Mouse (Mus musculus) intestine, embryonic 14.5 days (tissue): ENCODE measurements around the gene Gm9999. TPM values are rescaled to one million over a fixed set of nuclear protein-coding genes. Genes with fewer than 3 reads are reported as not detected.

ENCODE experiments used
- ATAC-seq: fragments of 200-750 bp; cut with Nextera tagmentation; replicated peaks from 2 replicates; pipeline ENCODE4 v1.8.0; 2017; ENCODE audit warnings: low read depth, moderate number of reproducible peaks, moderate TSS enrichment, moderate library complexity; ENCODE audit not compliant: low FRiP score, low TSS enrichment
- DNase-seq: peaks from one replicate; pipeline ENCODE4 v3.0.0-alpha.2; 2018; ENCODE audit warnings: low spot score
- H3K27ac ChIP-seq: fragments of 300-500 bp; sonication (generic); 2 replicates; pipeline ENCODE4 v1.5.1; 2014; ENCODE audit warnings: low read depth, mild to moderate bottlenecking, control low read depth
- H3K27me3 ChIP-seq: fragments of 300-500 bp; sonication (generic); replicated peaks from 2 replicates; pipeline ENCODE4 v1.6.1; 2014; ENCODE audit warnings: low read length, control low read depth; ENCODE audit not compliant: control insufficient read depth, insufficient read depth
- H3K36me3 ChIP-seq: fragments of 300-500 bp; sonication (generic); 2 replicates; pipeline ENCODE4 v1.6.1; 2014; ENCODE audit warnings: low read length, control low read depth; ENCODE audit not compliant: control insufficient read depth, insufficient read depth
- H3K4me1 ChIP-seq: fragments of 300-500 bp; sonication (generic); replicated peaks from 2 replicates; pipeline ENCODE4 v1.6.1; 2014; ENCODE audit warnings: low read length, control low read depth, mixed read lengths; ENCODE audit not compliant: control insufficient read depth, insufficient read depth
- H3K4me2 ChIP-seq: fragments of 300-500 bp; sonication (generic); 2 replicates; pipeline ENCODE4 v1.6.1; 2014; ENCODE audit warnings: low read length
- H3K4me3 ChIP-seq: fragments of 300-500 bp; sonication (generic); 2 replicates; pipeline ENCODE4 v1.5.1; 2014; ENCODE audit warnings: low read depth, low read length, control low read depth, mixed read lengths
- H3K9ac ChIP-seq: fragments of 300-500 bp; sonication (generic); 2 replicates; pipeline ENCODE4 v1.6.1; 2014; ENCODE audit warnings: mild to moderate bottlenecking, low read length
- H3K9me3 ChIP-seq: fragments of 300-500 bp; sonication (generic); 2 replicates; pipeline ENCODE4 v1.6.1; 2016; ENCODE audit warnings: low read length, control low read depth; ENCODE audit not compliant: control insufficient read depth
- WGBS: fragments of 180-500 bp; shearing (Covaris S2); extraction: QIAGEN DNeasy Blood & Tissue Kit; methylation state at CpG from one replicate; pipeline ENCODE4 v1.1.7; 2014; 5-methylcytosine and 5-hydroxymethylcytosine counted together
- polyA plus RNA-seq: library from polyadenylated mRNA; unstranded; fragments of >200 nt; fragmentation: Nextera tagmentation; extraction: Ambion mirVana; gene quantifications from 2 replicates; pipeline ENCODE4 v1.2.1, GENCODE M21; 2014

The Gm9999 gene
- polyA plus RNA-seq, result not detected in 2 replicates

- Histone ChIP-seq H3K4me1 (peaks cover 20% of the 10 kb centered on the region), H3K4me3 (no peak within 1 kb of the TSS), H3K36me3 (no peaks in the 10 kb centered on the region), H3K9me3 (no peaks in the 10 kb centered on the region), H3K27me3 (no peaks in the 10 kb centered on the region), H3K9ac (no peak within 1 kb of the TSS), H3K4me2 (no peak within 1 kb of the TSS), H3K27ac (no peak within 1 kb of the TSS)
- DNase-seq (no peak), ATAC-seq (no peak)
- WGBS, result 95% methylated on average over 3 of the region's 3 CpGs
Observed at GRCm38 (mm10) chr7:46983280-46983679, at the start of gene Gm9999. Gene Gm9999, plus strand, starts transcription at chr7:46983580.

GRCm38 (mm10) chr7:46934788-46935187, 48.6 kb upstream of the Gm9999 start:
- 79% methylated on average over 8 of the region's 8 CpGs for WGBS
- ATAC-seq (no peak), DNase-seq (no peak)
- Histone ChIP-seq H3K4me3 (no peak overlapping the region), H3K27me3 (no peaks in the 10 kb centered on the region), H3K27ac (no peak overlapping the region), H3K9me3 (no peaks in the 10 kb centered on the region), H3K36me3 (peaks cover 67% of the 10 kb centered on the region), H3K4me1 (no peaks in the 10 kb centered on the region), H3K9ac (no peak overlapping the region), H3K4me2 (no peak overlapping the region)

- 52% methylated on average over 4 of the region's 4 CpGs for WGBS
- Histone ChIP-seq H3K27me3 (no peaks in the 10 kb centered on the region), H3K27ac (no peak overlapping the region), H3K9me3 (no peaks in the 10 kb centered on the region), H3K4me3 (no peak overlapping the region), H3K36me3 (peaks cover 68% of the 10 kb centered on the region), H3K9ac (no peak overlapping the region), H3K4me2 (no peak overlapping the region), H3K4me1 (no peaks in the 10 kb centered on the region)
- ATAC-seq, result peak; percentile 47; the same call in 1 of the 2 replicates
- no peak for DNase-seq
Observed at GRCm38 (mm10) chr7:46935847-46936246, 47.5 kb upstream of the Gm9999 start.

- peaks cover 8% of the 10 kb centered on the region; the same call in 1 of the 2 replicates for H3K4me1 ChIP-seq
- H3K9ac ChIP-seq, result peak within 1 kb of the TSS; percentile 68
- no peak within 1 kb of the TSS; the same call in 1 of the 2 replicates for H3K27ac ChIP-seq
- DNase-seq (peak; percentile 97), ATAC-seq (peak; percentile 92)
- H3K4me3 ChIP-seq, result peak within 1 kb of the TSS; percentile 75
- no peaks in the 10 kb centered on the region for H3K27me3 ChIP-seq
- 1% methylated on average over 51 of the region's 51 CpGs for WGBS
- H3K36me3 ChIP-seq, result peaks cover 23% of the 10 kb centered on the region
- H3K9me3 ChIP-seq, result no peaks in the 10 kb centered on the region
- peak within 1 kb of the TSS; percentile 53 for H3K4me2 ChIP-seq
Observed at GRCm38 (mm10) chr7:46957831-46958691, 25.3 kb upstream of the Gm9999 start, which contains the start of gene Uevld. Gene Uevld, minus strand, starts transcription at chr7:46958527.

- H3K9me3 ChIP-seq, result no peaks in the 10 kb centered on the region
- DNase-seq, result no peak
- 0 out of 2 replicates have a peak, but pooled peaks have one; percentile 37 for ATAC-seq
- peak overlapping the region; percentile 75 for H3K4me3 ChIP-seq
- peaks cover 15% of the 10 kb centered on the region for H3K36me3 ChIP-seq
- H3K27ac ChIP-seq, result no peak overlapping the region
- peak overlapping the region; percentile 53 for H3K4me2 ChIP-seq
- peaks cover 8% of the 10 kb centered on the region; the same call in 1 of the 2 replicates for H3K4me1 ChIP-seq
- peak overlapping the region; percentile 68; the same call in 1 of the 2 replicates for H3K9ac ChIP-seq
- H3K27me3 ChIP-seq, result no peaks in the 10 kb centered on the region
- WGBS, result 19% methylated on average over 9 of the region's 9 CpGs
Observed at GRCm38 (mm10) chr7:46958853-46959252, 24.5 kb upstream of the Gm9999 start.

- H3K4me2 ChIP-seq, result no peak overlapping the region
- H3K36me3 ChIP-seq, result no peaks in the 10 kb centered on the region
- DNase-seq, result peak; percentile 29
- WGBS, result 56% methylated on average over 3 of the region's 3 CpGs
- no peak for ATAC-seq
- H3K4me1 ChIP-seq, result peaks cover 8% of the 10 kb centered on the region; the same call in 1 of the 2 replicates
- no peak overlapping the region for H3K9ac ChIP-seq
- H3K27me3 ChIP-seq, result no peaks in the 10 kb centered on the region
- no peak overlapping the region for H3K4me3 ChIP-seq
- H3K9me3 ChIP-seq, result no peaks in the 10 kb centered on the region
- H3K27ac ChIP-seq, result no peak overlapping the region
Observed at GRCm38 (mm10) chr7:46960991-46961390, 22.4 kb upstream of the Gm9999 start.

- no peaks in the 10 kb centered on the region for H3K27me3 ChIP-seq
- no peaks in the 10 kb centered on the region for H3K36me3 ChIP-seq
- peaks cover 6% of the 10 kb centered on the region; the same call in 1 of the 2 replicates for H3K4me1 ChIP-seq
- DNase-seq (peak; percentile 28), ATAC-seq (no peak)
- H3K4me3 ChIP-seq, result no peak overlapping the region
- H3K9ac ChIP-seq, result no peak overlapping the region
- H3K9me3 ChIP-seq, result no peaks in the 10 kb centered on the region
- no peak overlapping the region for H3K27ac ChIP-seq
- no peak overlapping the region for H3K4me2 ChIP-seq
Observed at GRCm38 (mm10) chr7:46962132-46962531, 21.2 kb upstream of the Gm9999 start.

- no peaks in the 10 kb centered on the region for H3K36me3 ChIP-seq
- WGBS, result 1% methylated on average over 9 of the region's 9 CpGs
- DNase-seq (peak; percentile 79), ATAC-seq (peak; percentile 82)
- no peaks in the 10 kb centered on the region for H3K9me3 ChIP-seq
- no peak overlapping the region for H3K4me3 ChIP-seq
- no peak overlapping the region for H3K9ac ChIP-seq
- H3K27ac ChIP-seq, result peak overlapping the region; percentile 59; the same call in 1 of the 2 replicates
- H3K27me3 ChIP-seq, result no peaks in the 10 kb centered on the region
- H3K4me2 ChIP-seq, result peak overlapping the region; percentile 33
- H3K4me1 ChIP-seq, result no peaks in the 10 kb centered on the region; the same call in 1 of the 2 replicates
Observed at GRCm38 (mm10) chr7:46962806-46963618, 20.4 kb upstream of the Gm9999 start.
